Mouse (Mus musculus) c-Kit-positive CD71-positive TER-119-positive erythroid progenitor cells, embryonic 14.5 days (primary cell): ENCODE measurements around the gene Miox.
A peak's percentile ranks its signal among the peaks of the same experiment; 100 is the strongest.

Source experiments
- DNase-seq: peaks from one replicate; pipeline ENCODE4 v3.0.0-alpha.2; 2013; ENCODE audit warnings: low spot score

Gene Miox

GRCm38 (mm10) chr15:89372068-89372467 lies 37.9 kb downstream of the Miox start:
- DNase-seq: no peak

- DNase-seq: no peak
Observed at GRCm38 (mm10) chr15:89372536-89372935, 38.3 kb downstream of the Miox start.

- DNase-seq: peak; percentile 81
Observed at GRCm38 (mm10) chr15:89373027-89373761, 39.0 kb downstream of the Miox start.

GRCm38 (mm10) chr15:89373762-89374248 lies 39.6 kb downstream of the Miox start, which contains the start of gene Sco2:
Gene Sco2 (minus strand): TSS chr15:89373846.
- DNase-seq: peak; percentile 86

GRCm38 (mm10) chr15:89374340-89374739 lies 40.1 kb downstream of the Miox start:
- DNase-seq: no peak

GRCm38 (mm10) chr15:89374801-89375534 lies 40.8 kb downstream of the Miox start:
- DNase-seq: no peak

GRCm38 (mm10) chr15:89376040-89376439 lies 41.8 kb downstream of the Miox start:
- DNase-seq: no peak

GRCm38 (mm10) chr15:89376957-89377356 lies 42.8 kb downstream of the Miox start, which contains the start of gene Tymp:
Gene Tymp (minus strand): TSS chr15:89377039.
- no peak for DNase-seq

- no peak for DNase-seq
Observed at GRCm38 (mm10) chr15:89377362-89377761, 43.2 kb downstream of the Miox start.

GRCm38 (mm10) chr15:89377938-89378828 lies 44.0 kb downstream of the Miox start:
- DNase-seq: no peak

- no peak for DNase-seq
Observed at GRCm38 (mm10) chr15:89378831-89379401, 44.7 kb downstream of the Miox start, which contains the start of gene Odf3b. Gene Odf3b (minus strand): TSS chr15:89379282.

- DNase-seq: peak; percentile 44
Observed at GRCm38 (mm10) chr15:89379429-89379828, 45.2 kb downstream of the Miox start.

- no peak for DNase-seq
Observed at GRCm38 (mm10) chr15:89384617-89385016, 50.4 kb downstream of the Miox start, which contains the start of gene Klhdc7b. Gene Klhdc7b (plus strand): TSS chr15:89384917.
